Mouse (Mus musculus) spleen, postnatal 4 days (tissue): ENCODE results near the gene Smbd1.

Experiments used
- DNase-seq, 2 experiments: peaks; one replicate each; pipeline ENCODE4 v3.0.0; 2022; ENCODE audit warnings: low spot score in 2 of 2

Gene Smbd1

DNA sequence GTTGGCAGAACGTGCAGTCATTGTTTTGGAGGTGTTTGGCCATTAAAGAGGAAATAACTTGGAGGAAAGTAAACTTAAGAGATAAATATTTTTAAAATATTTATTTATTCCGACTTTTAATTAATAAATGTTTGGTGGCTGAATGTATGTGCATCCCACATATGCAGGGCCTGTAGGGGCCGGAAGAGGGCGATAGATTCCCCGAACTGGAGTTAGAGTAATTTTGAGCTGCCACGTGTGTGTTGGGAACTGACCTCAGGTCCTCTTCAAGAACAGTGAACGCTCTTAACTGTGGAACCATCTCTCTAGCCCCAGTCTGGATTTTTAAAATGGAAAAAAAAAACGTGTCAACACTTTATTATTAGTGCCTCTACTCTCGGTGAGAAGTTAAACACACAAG, 3.1 kb upstream of the Smbd1 start:
- DNase-seq = no peak

- peak; percentile 83 to 94 for DNase-seq
Measured at GRCm38 (mm10) chr16:32812888-32813361, 2.6 kb upstream of the Smbd1 start.

GRCm38 (mm10) chr16:32807408-32808185, 2.7 kb downstream of the Smbd1 start:
- DNase-seq = no peak

DNA sequence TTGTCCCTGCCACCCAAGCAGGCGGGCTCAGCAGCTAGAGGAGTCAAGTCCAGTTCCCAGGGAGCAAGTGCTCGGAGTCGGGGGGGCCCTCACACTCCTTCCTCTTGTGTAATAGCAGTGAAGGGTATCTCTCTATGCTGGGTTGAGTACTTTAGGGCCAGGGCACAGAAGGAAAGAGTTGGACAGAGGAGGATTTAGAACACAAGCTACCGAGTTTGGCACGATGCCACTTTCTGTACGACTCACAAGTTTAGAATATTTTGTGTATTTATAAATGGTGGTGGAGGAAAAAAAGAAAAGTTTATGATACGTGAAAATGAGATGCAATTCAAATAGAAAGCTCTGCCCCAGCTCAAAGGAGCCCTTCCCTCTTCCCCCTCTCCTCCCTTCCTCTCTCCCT, 5.1 kb downstream of the Smbd1 start:
- no peak for DNase-seq

- no peak for DNase-seq
Measured at GRCm38 (mm10) chr16:32803901-32804300, 6.4 kb downstream of the Smbd1 start.

- no peak for DNase-seq
Measured at GRCm38 (mm10) chr16:32803252-32803853, 6.9 kb downstream of the Smbd1 start.

DNA sequence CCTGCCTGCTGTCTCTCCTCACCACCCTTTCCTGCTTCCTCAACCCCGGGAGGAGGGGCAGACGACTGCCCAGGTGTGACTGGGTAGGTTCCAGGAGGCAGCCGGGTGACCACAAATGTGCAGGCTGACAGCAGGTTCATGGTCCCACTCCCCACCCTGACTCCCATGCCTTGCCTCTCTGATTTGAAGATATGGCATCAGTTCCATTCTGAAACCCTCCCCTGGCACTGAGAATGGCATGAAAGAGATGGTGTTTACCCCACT, 12.9 kb downstream of the Smbd1 start, which contains the start of gene Muc20:
TSS of gene Muc20 (minus strand) at position 10 of the 264 bp plus-strand sequence.
- no peak for DNase-seq

- DNase-seq = no peak
Measured at GRCm38 (mm10) chr16:32796676-32797425, 13.4 kb downstream of the Smbd1 start.

- DNase-seq = no peak
Measured at GRCm38 (mm10) chr16:32795177-32795576, 15.1 kb downstream of the Smbd1 start.

DNA sequence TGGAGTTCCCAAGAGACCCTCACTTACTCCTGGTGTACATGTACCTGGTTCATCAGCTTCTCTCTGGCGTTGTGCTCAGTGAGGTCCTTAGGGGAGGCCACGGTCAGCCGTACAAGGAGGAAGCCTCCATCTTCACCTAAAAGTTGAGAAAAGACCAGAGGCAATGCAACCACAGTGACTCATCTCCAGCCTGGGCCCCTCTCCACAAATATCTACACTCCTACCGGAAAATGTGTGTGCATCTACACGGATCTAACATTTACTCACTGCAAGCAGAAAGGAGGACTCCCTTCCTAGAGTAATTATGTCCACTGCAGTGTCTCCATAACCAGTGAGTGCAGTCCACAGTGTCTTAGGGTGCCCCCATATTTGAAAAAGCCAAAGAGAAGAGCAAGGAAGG, 20.2 kb downstream of the Smbd1 start:
- DNase-seq = no peak

GRCm38 (mm10) chr16:32784840-32785239, 25.4 kb downstream of the Smbd1 start:
- DNase-seq = no peak

DNA sequence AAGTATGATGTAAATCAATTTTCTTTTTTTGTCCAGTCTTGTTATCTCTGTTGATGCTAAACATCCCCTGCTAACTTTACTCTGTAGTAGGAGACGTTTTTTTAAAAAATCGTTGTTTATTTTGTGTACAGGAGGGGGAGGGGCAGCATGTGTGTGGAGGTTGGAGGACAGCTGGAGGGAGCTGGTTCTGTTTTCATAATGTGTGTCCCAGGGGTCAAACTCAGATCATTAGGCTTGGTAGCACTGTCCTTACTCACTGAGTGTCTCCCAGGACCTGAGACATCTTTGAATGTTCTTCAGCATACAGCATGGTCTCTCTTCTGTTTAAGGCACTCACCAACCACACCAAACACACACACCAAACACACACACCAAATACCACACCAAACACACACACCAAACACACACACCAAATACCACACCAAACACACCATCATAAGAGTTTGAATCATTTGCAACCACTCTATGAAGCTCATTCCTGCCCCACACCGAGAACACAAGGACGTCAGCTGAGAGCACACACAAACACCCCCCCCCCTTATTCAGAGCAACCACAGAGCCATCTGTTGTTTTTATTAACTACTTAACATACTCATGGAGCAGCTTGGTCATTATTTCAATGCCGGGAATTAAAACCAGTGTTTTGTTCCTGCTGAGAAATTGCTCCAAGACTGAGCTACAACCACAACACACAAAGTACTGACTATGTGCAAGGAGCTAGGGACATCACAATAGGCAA, 26.8 kb downstream of the Smbd1 start:
- DNase-seq = no peak

GRCm38 (mm10) chr16:32778956-32779355, 31.3 kb downstream of the Smbd1 start:
- no peak for DNase-seq

- no peak for DNase-seq
Measured at GRCm38 (mm10) chr16:32776676-32777075, 33.6 kb downstream of the Smbd1 start.

GRCm38 (mm10) chr16:32766904-32767303, 43.4 kb downstream of the Smbd1 start:
- DNase-seq = no peak

GRCm38 (mm10) chr16:32764961-32765360, 45.3 kb downstream of the Smbd1 start:
- DNase-seq = no peak

- no peak for DNase-seq
Measured at GRCm38 (mm10) chr16:32764550-32764949, 45.7 kb downstream of the Smbd1 start.
